Mouse (Mus musculus) E14TG2a.4 (cell line): ENCODE data around the gene Hspd1.

Experiments used
- CTCF ChIP-seq: conservative IDR thresholded peaks from 2 replicates; pipeline ENCODE4 v1.5.1; 2014; ENCODE audit warnings: low read length
- NANOG ChIP-seq: IDR thresholded peaks from 2 replicates; pipeline ENCODE4 v1.6.1; 2014; ENCODE audit warnings: borderline replicate concordance, low read length, mixed read lengths
- POU5F1 ChIP-seq: IDR thresholded peaks from 2 replicates; pipeline ENCODE4 v1.6.1; 2014; ENCODE audit warnings: low read length, borderline replicate concordance

DNA sequence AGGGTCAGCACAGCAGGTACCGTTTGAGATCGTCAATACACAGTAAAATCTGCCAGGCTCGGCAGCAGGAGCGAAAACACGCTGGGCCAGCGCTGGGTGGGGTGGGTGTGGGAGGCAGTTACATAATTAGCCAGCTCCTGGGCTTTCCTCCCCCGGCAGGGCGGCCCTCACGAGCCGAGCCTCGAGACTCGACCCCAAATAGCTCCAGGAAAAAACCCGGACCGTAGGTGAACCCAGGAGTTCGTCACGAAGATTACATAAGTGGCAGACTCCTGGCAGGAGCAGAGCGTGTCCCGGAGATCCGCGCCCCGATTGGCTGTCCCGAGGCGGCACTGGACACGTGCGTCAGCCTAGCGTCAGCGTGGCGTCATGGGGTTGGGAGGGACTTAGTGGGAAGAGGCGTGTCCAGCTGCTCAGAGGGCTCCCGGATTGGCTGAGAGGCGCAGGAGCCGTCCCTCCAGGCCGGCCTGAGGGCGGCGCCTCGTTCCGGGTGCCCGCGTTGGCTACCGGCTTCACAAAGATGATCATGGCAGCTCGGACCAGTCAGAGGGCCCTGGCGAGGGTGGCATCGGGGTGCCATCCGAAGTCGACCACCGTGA, 35.6 kb downstream of the Hspd1 start, which contains the start of gene Coq10b:
- TF ChIP-seq CTCF (no peak), NANOG (no peak), POU5F1 (no peak)
